Mouse (Mus musculus) kidney, adult 2 months (tissue): ENCODE measurements around the gene St6gal1.

Experiments
- CTCF ChIP-seq: fragments of 200-500 bp; conservative IDR thresholded peaks from 2 replicates; pipeline ENCODE4 v1.5.1; 2011; ENCODE audit warnings: low read depth, mild to moderate bottlenecking, control low read depth, low read length, moderate library complexity, mixed read lengths; ENCODE audit not compliant: insufficient read depth, insufficient read length
- POLR2A ChIP-seq: fragments of 200-500 bp; IDR thresholded peaks from one replicate; pipeline ENCODE4 v1.6.1; 2011; ENCODE audit warnings: low read depth, low read length, control low read depth

GRCm38 (mm10) chr16:23240950-23241259 is 16.4 kb downstream of the St6gal1 start:
- no peak for TF ChIP-seq CTCF
- TF ChIP-seq POLR2A, result no peak
